Mouse (Mus musculus) ZHBTc4 (cell line): ENCODE data around the gene Rgmb.
A peak's percentile ranks its signal among the peaks of the same experiment; 100 is the strongest.

Experiments used
- DNase-seq: peaks from one replicate; pipeline ENCODE4 v3.0.0-alpha.2; 2011; ENCODE audit warnings: low read depth, low spot score

Rgmb gene

GRCm38 (mm10) chr17:15830766-15831644 is at the start of gene Rgmb:
Rgmb (minus strand) TSS chr17:15831039.
- DNase-seq, result peak; percentile 73

- DNase-seq, result no peak
Observed at GRCm38 (mm10) chr17:15874765-15875164, 43.9 kb upstream of the Rgmb start.

GRCm38 (mm10) chr17:15872093-15872492 is 41.3 kb upstream of the Rgmb start:
- DNase-seq, result no peak

- DNase-seq, result no peak
Observed at GRCm38 (mm10) chr17:15865249-15865648, 34.4 kb upstream of the Rgmb start.

- no peak for DNase-seq
Observed at GRCm38 (mm10) chr17:15862355-15862754, 31.5 kb upstream of the Rgmb start.

- no peak for DNase-seq
Observed at GRCm38 (mm10) chr17:15853121-15853520, 22.3 kb upstream of the Rgmb start.

- DNase-seq, result no peak
Observed at GRCm38 (mm10) chr17:15850544-15850943, 19.7 kb upstream of the Rgmb start.

GRCm38 (mm10) chr17:15841425-15841824 is 10.6 kb upstream of the Rgmb start:
- DNase-seq, result no peak

- DNase-seq, result no peak
Observed at GRCm38 (mm10) chr17:15832398-15832797, 1.6 kb upstream of the Rgmb start.

- peak; percentile 85 for DNase-seq
Observed at GRCm38 (mm10) chr17:15831810-15832209, 971 bp upstream of the Rgmb start.

- no peak for DNase-seq
Observed at GRCm38 (mm10) chr17:15830171-15830765, 571 bp downstream of the Rgmb start.

GRCm38 (mm10) chr17:15829198-15830170 is 1.4 kb downstream of the Rgmb start:
- no peak for DNase-seq

GRCm38 (mm10) chr17:15828131-15828917 is 2.5 kb downstream of the Rgmb start:
- DNase-seq, result no peak

- DNase-seq, result no peak
Observed at GRCm38 (mm10) chr17:15826928-15827327, 3.9 kb downstream of the Rgmb start.

GRCm38 (mm10) chr17:15826444-15826909 is 4.4 kb downstream of the Rgmb start:
- peak; percentile 99 for DNase-seq

- peak; percentile 63 for DNase-seq
Observed at GRCm38 (mm10) chr17:15825481-15826396, 5.1 kb downstream of the Rgmb start.

- DNase-seq, result no peak
Observed at GRCm38 (mm10) chr17:15824854-15825253, 6.0 kb downstream of the Rgmb start.

GRCm38 (mm10) chr17:15824337-15824736 is 6.5 kb downstream of the Rgmb start:
- no peak for DNase-seq

- DNase-seq, result no peak
Observed at GRCm38 (mm10) chr17:15823838-15824237, 7.0 kb downstream of the Rgmb start.

GRCm38 (mm10) chr17:15823215-15823614 is 7.6 kb downstream of the Rgmb start:
- DNase-seq, result peak; percentile 60
